Mouse (Mus musculus) limb, embryonic 10.5 days (tissue): Measurements from ENCODE around the gene Lrrc9. TPM values are rescaled to one million over a fixed set of nuclear protein-coding genes. Genes with fewer than 3 reads are reported as not detected.

Experiments
- DNase-seq: peaks from one replicate; pipeline ENCODE4 v3.0.0-alpha.2; 2017; ENCODE audit warnings: low spot score
- H3K27ac ChIP-seq: fragments of 300-500 bp; sonication (generic); 2 replicates; pipeline ENCODE4 v1.5.1; 2016; ENCODE audit warnings: mild to moderate bottlenecking
- H3K27me3 ChIP-seq: fragments of 300-500 bp; sonication (generic); 2 replicates; pipeline ENCODE4 v1.6.1; 2016; ENCODE audit warnings: low read depth, mild to moderate bottlenecking; ENCODE audit not compliant: poor library complexity, severe bottlenecking
- H3K36me3 ChIP-seq: fragments of 300-500 bp; sonication (generic); 2 replicates; pipeline ENCODE4 v1.6.1; 2016; ENCODE audit warnings: mild to moderate bottlenecking, moderate library complexity
- H3K4me1 ChIP-seq: fragments of 300-500 bp; sonication (generic); 2 replicates; pipeline ENCODE4 v1.6.1; 2016
- H3K4me3 ChIP-seq: fragments of 300-500 bp; sonication (generic); 2 replicates; pipeline ENCODE4 v1.5.1; 2016; ENCODE audit warnings: mild to moderate bottlenecking, moderate library complexity
- H3K9me3 ChIP-seq: fragments of 300-500 bp; sonication (generic); replicated peaks from 2 replicates; pipeline ENCODE4 v1.6.1; 2016; ENCODE audit warnings: mild to moderate bottlenecking
- WGBS: fragments of 180-500 bp; shearing (Covaris S2); methylation state at CpG from one replicate; pipeline ENCODE4 v1.1.7; 2016; 5-methylcytosine and 5-hydroxymethylcytosine counted together
- microRNA-seq: library from miRNA; unstranded; fragments of <30 nt; microRNA quantifications from one replicate; pipeline ENCODE4, GENCODE M21; 2017
- polyA plus RNA-seq: library from polyadenylated mRNA; unstranded; fragments of >200 nt; fragmentation: Nextera tagmentation; extraction: Ambion mirVana; gene quantifications from 2 replicates; pipeline ENCODE4 v1.2.1, GENCODE M21; 2016

The Lrrc9 gene
- polyA plus RNA-seq, 1 experiment from 2014 or later = 0.80 TPM

- no peaks in the 10 kb centered on the region for H3K9me3 ChIP-seq
- peaks cover 8% of the 10 kb centered on the region; the same call in 1 of the 2 replicates for H3K36me3 ChIP-seq
- H3K27me3 ChIP-seq = no peaks in the 10 kb centered on the region
- H3K4me3 ChIP-seq = peak within 1 kb of the TSS; percentile 74
- peaks cover 17% of the 10 kb centered on the region for H3K4me1 ChIP-seq
- H3K27ac ChIP-seq = peak within 1 kb of the TSS; percentile 87
- under 1% methylated on average over 45 of the region's 45 CpGs for WGBS
- peak; percentile 99 for DNase-seq
Measured at GRCm38 (mm10) chr12:72536021-72536597, 94.4 kb downstream of the Lrrc9 start, which contains the start of gene Pcnx4. TSS of gene Pcnx4 (plus strand) at chr12:72536383.

GRCm38 (mm10) chr12:72538571-72538970, 96.9 kb downstream of the Lrrc9 start:
- Histone ChIP-seq H3K4me1 (peaks cover 17% of the 10 kb centered on the region), H3K36me3 (peaks cover 30% of the 10 kb centered on the region), H3K27me3 (no peaks in the 10 kb centered on the region), H3K27ac (no peak overlapping the region), H3K4me3 (no peak overlapping the region), H3K9me3 (no peaks in the 10 kb centered on the region)
- DNase-seq = no peak
- WGBS = 95% methylated on average over 10 of the region's 10 CpGs

GRCm38 (mm10) chr12:72554347-72554746, 112.7 kb downstream of the Lrrc9 start:
- no peaks in the 10 kb centered on the region for H3K4me1 ChIP-seq
- no peaks in the 10 kb centered on the region for H3K9me3 ChIP-seq
- H3K27me3 ChIP-seq = no peaks in the 10 kb centered on the region
- no peak overlapping the region for H3K4me3 ChIP-seq
- H3K36me3 ChIP-seq = peaks cover 9% of the 10 kb centered on the region
- H3K27ac ChIP-seq = no peak overlapping the region
- WGBS = 91% methylated on average over 4 of the region's 4 CpGs
- no peak for DNase-seq

GRCm38 (mm10) chr12:72564281-72564795, 122.7 kb downstream of the Lrrc9 start:
- DNase-seq = no peak
- no peaks in the 10 kb centered on the region for H3K27me3 ChIP-seq
- H3K27ac ChIP-seq = no peak overlapping the region
- H3K4me3 ChIP-seq = no peak overlapping the region
- no peaks in the 10 kb centered on the region for H3K4me1 ChIP-seq
- H3K9me3 ChIP-seq = no peaks in the 10 kb centered on the region
- WGBS = 90% methylated on average over 4 of the region's 4 CpGs
- H3K36me3 ChIP-seq = peaks cover 2% of the 10 kb centered on the region; the same call in 1 of the 2 replicates

Small RNA genes within 50 kb of the gene (microRNA-seq; reads per million reads assigned to microRNA genes)
- gene Gm44392 = not detected

Other genes with a start within 250 kb of the Lrrc9 start
- 8.3 and 11.4 TPM in 2 replicates for gene Rtn1, start 32.8 kb upstream of the Lrrc9 start, polyA plus RNA-seq
- 12.4 and 13.8 TPM in 2 replicates for gene Pcnx4, start 94.5 kb downstream of the Lrrc9 start, polyA plus RNA-seq
- not detected in 2 replicates for gene Gm4756, start 207.8 kb downstream of the Lrrc9 start, polyA plus RNA-seq
- gene Dhrs7, start 223.0 kb downstream of the Lrrc9 start, polyA plus RNA-seq = 4.3 and 5.2 TPM in 2 replicates